Mouse (Mus musculus) heart, embryonic 10.5 days (tissue): ENCODE results near the gene Rmi1. TPM values are rescaled to one million over a fixed set of nuclear protein-coding genes. Genes with fewer than 3 reads are reported as not detected.
"Not testable (repeated sequence)": the region's sequence is repeated elsewhere in the genome, so short reads cannot be mapped to it uniquely, and the experiment has no call there.

ENCODE experiments used
- DNase-seq: peaks from one replicate; pipeline ENCODE4 v3.0.0-alpha.2; 2017; ENCODE audit warnings: low spot score
- H3K27ac ChIP-seq: fragments of 300-500 bp; sonication (generic); 2 replicates; pipeline ENCODE4 v1.5.1; 2016; ENCODE audit warnings: mild to moderate bottlenecking
- H3K27me3 ChIP-seq: fragments of 300-500 bp; sonication (generic); 2 replicates; pipeline ENCODE4 v1.6.1; 2016; ENCODE audit warnings: mild to moderate bottlenecking; ENCODE audit not compliant: poor library complexity, insufficient read depth, severe bottlenecking
- H3K36me3 ChIP-seq: fragments of 300-500 bp; sonication (generic); 2 replicates; pipeline ENCODE4 v1.6.1; 2016; ENCODE audit warnings: mild to moderate bottlenecking, moderate library complexity
- H3K4me1 ChIP-seq: fragments of 300-500 bp; sonication (generic); 2 replicates; pipeline ENCODE4 v1.6.1; 2016; ENCODE audit warnings: mild to moderate bottlenecking
- H3K4me3 ChIP-seq: fragments of 300-500 bp; sonication (generic); 2 replicates; pipeline ENCODE4 v1.5.1; 2016; ENCODE audit warnings: mild to moderate bottlenecking, moderate library complexity
- H3K9me3 ChIP-seq: fragments of 300-500 bp; sonication (generic); 2 replicates; pipeline ENCODE4 v1.6.1; 2016; ENCODE audit warnings: mild to moderate bottlenecking, moderate library complexity
- WGBS: fragments of 180-500 bp; shearing (Covaris S2); methylation state at CpG from one replicate; pipeline ENCODE4 v1.1.7; 2016; 5-methylcytosine and 5-hydroxymethylcytosine counted together
- polyA plus RNA-seq: library from polyadenylated mRNA; unstranded; fragments of >200 nt; fragmentation: Nextera tagmentation; extraction: Ambion mirVana; gene quantifications from 2 replicates; pipeline ENCODE4 v1.2.1, GENCODE M21; 2016

The Rmi1 gene
- polyA plus RNA-seq, result 21.8 and 26.0 TPM in 2 replicates

GRCm38 (mm10) chr13:58402003-58402743, at the start of gene Rmi1:
Gene Rmi1 (plus strand): TSS chr13:58402248.
- Histone ChIP-seq H3K36me3 (peaks cover 24% of the 10 kb centered on the region), H3K27me3 (no peaks in the 10 kb centered on the region), H3K27ac (peak within 1 kb of the TSS; percentile 100), H3K9me3 (no peaks in the 10 kb centered on the region), H3K4me1 (no peaks in the 10 kb centered on the region), H3K4me3 (peak within 1 kb of the TSS; percentile 92)
- under 1% methylated on average over 90 of the region's 91 CpGs for WGBS
- DNase-seq, result peak; percentile 98

DNA sequence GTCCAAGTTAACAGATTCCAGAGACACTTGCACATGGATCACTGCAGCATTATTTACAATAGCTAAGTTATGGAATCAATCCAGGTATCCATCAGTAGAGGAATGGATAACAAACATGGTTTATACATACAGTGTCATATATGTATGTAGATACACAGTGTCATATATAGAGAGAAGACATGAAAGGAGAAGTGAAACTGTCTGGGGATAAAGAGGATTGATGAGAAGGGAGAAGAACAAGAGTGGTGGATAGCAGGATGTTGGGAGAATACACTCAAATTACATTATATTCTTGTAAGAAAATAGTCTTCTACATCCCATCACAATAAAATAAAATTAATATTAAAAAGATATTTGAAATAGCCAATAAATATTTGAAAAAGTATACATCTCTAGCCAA, 49.1 kb upstream of the Rmi1 start:
- Histone ChIP-seq H3K9me3 (no peaks in the 10 kb centered on the region), H3K27ac (no peak overlapping the region), H3K4me1 (0 out of 2 replicates have a peak, but pooled peaks cover 3% of the 10 kb centered on the region), H3K36me3 (no peaks in the 10 kb centered on the region), H3K27me3 (0 out of 2 replicates have a peak, but pooled peaks cover 7% of the 10 kb centered on the region), H3K4me3 (no peak overlapping the region)
- DNase-seq, result no peak

- Histone ChIP-seq H3K27ac (peak within 1 kb of the TSS; percentile 85), H3K9me3 (no peaks in the 10 kb centered on the region)
- WGBS, result 1% methylated on average over 83 of the region's 85 CpGs
Observed at GRCm38 (mm10) chr13:58358629-58359303, 43.3 kb upstream of the Rmi1 start, which contains the start of gene Kif27. Gene Kif27 (minus strand): TSS chr13:58359122.

GRCm38 (mm10) chr13:58359304-58359653, 42.8 kb upstream of the Rmi1 start:
- WGBS, result 7% methylated on average over 7 of the region's 7 CpGs
- DNase-seq, result no peak

More at GRCm38 (mm10) chr13:58358629-58359303, 43.3 kb upstream of the Rmi1 start, which contains the start of gene Kif27:
- peak; percentile 97 for DNase-seq
- 0 out of 2 replicates have a peak, but pooled peaks cover 7% of the 10 kb centered on the region for H3K27me3 ChIP-seq
- H3K36me3 ChIP-seq, result no peaks in the 10 kb centered on the region
- H3K4me3 ChIP-seq, result peak within 1 kb of the TSS; percentile 75
- peaks cover 5% of the 10 kb centered on the region; the same call in 1 of the 2 replicates for H3K4me1 ChIP-seq

DNA sequence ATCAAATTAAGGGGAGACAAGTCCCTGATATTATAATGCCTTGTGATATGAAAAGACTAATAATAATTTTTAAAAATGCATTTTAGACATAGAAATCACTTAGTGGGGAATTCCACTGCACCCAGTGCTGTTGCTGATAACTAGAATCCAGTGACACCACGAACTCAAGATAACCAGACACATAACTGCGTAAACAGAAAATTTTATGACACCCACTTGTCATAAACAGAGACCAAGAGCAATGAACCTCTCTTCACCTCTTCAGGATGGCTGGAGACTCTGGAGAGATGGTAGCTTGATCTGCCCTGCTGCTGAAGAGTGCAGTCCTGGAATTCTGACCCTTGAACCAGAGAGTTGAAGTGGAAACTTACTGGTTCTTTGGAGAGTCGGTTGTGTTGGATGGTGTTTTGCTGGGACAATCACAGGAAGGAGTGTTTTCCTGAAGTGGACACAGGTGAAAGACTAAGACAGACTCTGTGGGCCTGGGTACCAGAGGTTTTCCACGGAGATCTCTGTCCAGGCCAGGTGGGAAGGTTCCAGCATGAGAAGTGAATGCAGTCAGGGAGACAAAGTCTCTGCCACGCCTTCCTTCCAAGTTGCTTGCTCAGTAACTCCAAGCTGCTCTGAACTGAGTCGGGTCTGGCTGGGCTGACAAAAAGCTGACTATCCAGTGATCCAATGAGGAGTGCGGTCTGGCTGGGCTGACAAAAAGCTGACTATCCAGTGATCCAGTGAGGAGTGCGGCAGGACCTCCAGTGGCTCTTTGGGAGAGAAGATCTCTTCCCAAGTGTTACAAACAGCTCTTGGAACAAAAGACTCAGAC, 37.5 kb upstream of the Rmi1 start:
- Histone ChIP-seq H3K36me3 (no peaks in the 10 kb centered on the region), H3K27me3 (no peaks in the 10 kb centered on the region), H3K27ac (no peak overlapping the region), H3K4me1 (no peaks in the 10 kb centered on the region), H3K4me3 (no peak overlapping the region), H3K9me3 (no peaks in the 10 kb centered on the region)
- WGBS, result 68% methylated on average over 8 of the region's 8 CpGs
- no peak for DNase-seq

More at GRCm38 (mm10) chr13:58359304-58359653, 42.8 kb upstream of the Rmi1 start:
- Histone ChIP-seq H3K27me3 (0 out of 2 replicates have a peak, but pooled peaks cover 7% of the 10 kb centered on the region), H3K27ac (peak overlapping the region; percentile 85), H3K36me3 (no peaks in the 10 kb centered on the region), H3K4me1 (peaks cover 5% of the 10 kb centered on the region; the same call in 1 of the 2 replicates), H3K9me3 (no peaks in the 10 kb centered on the region), H3K4me3 (peak overlapping the region; percentile 75)

DNA sequence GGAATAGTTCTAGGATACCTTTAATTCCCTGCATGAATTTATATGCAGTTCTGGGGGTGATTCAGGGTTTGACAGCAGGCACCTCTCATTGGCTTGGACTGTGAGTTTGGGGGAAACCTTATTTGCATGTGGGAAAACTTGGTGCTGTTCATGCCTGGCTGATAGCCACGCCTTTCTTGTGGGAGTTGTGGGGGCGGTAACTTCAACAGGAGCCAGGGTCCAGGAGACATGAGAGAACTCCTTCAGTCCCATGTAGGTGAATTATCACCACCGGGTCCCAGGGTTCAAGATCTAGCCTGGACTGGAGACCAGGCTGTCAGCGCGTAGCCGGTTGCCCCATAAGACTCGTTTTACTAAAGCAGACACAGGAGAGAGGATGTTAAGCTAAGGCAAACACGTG, 36.9 kb upstream of the Rmi1 start:
- H3K27me3 ChIP-seq, DNase-seq, H3K27ac ChIP-seq, H3K4me1 ChIP-seq, H3K9me3 ChIP-seq, H3K4me3 ChIP-seq, H3K36me3 ChIP-seq: not testable (repeated sequence)
- WGBS, result 79% methylated on average over 8 of the region's 8 CpGs

- no peak overlapping the region for H3K4me3 ChIP-seq
- no peaks in the 10 kb centered on the region for H3K4me1 ChIP-seq
- 85% methylated on average over 3 of the region's 3 CpGs for WGBS
- H3K36me3 ChIP-seq, result no peaks in the 10 kb centered on the region
- H3K9me3 ChIP-seq, result no peaks in the 10 kb centered on the region
- H3K27ac ChIP-seq, result no peak overlapping the region
- no peak for DNase-seq
- no peaks in the 10 kb centered on the region for H3K27me3 ChIP-seq
Observed at GRCm38 (mm10) chr13:58366373-58366772, 35.7 kb upstream of the Rmi1 start.

DNA sequence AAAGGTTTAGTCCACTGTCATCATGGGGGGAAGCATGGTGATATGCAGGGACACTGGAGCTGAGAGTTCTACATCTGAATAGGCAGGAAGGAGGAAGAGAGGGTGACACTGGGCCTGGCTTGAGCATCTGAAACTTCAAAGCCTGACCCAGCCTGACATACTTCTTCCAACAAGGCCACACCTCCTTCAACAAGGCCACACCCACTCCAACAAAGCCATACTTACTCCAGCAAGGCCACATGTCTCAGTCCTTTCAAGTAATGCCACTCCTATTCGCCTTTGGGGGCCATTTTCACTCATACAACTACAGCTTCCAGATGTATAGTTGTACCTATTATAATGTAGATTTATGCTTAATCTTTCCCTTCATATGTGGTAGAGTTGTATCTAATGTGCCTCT, 34.4 kb upstream of the Rmi1 start:
- Histone ChIP-seq H3K9me3 (no peaks in the 10 kb centered on the region), H3K36me3 (no peaks in the 10 kb centered on the region), H3K4me1 (no peaks in the 10 kb centered on the region), H3K27ac (no peak overlapping the region), H3K27me3 (no peaks in the 10 kb centered on the region), H3K4me3 (no peak overlapping the region)
- WGBS, result 69% methylated on average over 1 of the region's 1 CpGs
- no peak for DNase-seq

DNA sequence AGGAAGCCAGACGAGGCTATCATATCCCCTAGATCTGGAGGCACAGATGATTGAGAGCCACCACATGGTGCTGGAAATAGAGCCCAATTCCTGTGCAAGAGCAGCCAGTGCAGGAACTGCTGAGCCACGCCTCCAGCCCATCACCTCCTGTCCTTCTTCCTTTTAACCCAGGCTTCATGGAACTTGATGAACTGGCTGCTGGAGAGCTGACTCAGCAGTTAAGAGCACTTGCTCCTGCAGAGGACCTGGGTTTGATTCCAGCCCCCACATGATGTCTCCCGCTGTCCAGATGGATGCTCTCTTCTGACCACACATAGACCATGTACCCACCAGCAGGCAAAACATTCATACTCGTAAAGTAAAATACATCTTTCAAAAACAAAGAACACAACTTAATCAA, 33.2 kb upstream of the Rmi1 start:
- no peaks in the 10 kb centered on the region for H3K9me3 ChIP-seq
- no peaks in the 10 kb centered on the region for H3K27me3 ChIP-seq
- H3K27ac ChIP-seq, result no peak overlapping the region
- WGBS, result 72% methylated on average over 4 of the region's 4 CpGs
- H3K4me3 ChIP-seq, result no peak overlapping the region
- H3K4me1 ChIP-seq, result no peaks in the 10 kb centered on the region
- DNase-seq, result no peak
- H3K36me3 ChIP-seq, result no peaks in the 10 kb centered on the region

GRCm38 (mm10) chr13:58372278-58373152, 29.5 kb upstream of the Rmi1 start:
- no peak for DNase-seq
- WGBS, result 79% methylated on average over 5 of the region's 5 CpGs
- H3K4me3 ChIP-seq, result no peak overlapping the region

GRCm38 (mm10) chr13:58373153-58373470, 28.9 kb upstream of the Rmi1 start:
- Histone ChIP-seq H3K9me3 (no peaks in the 10 kb centered on the region), H3K36me3 (no peaks in the 10 kb centered on the region), H3K4me1 (no peaks in the 10 kb centered on the region), H3K27me3 (no peaks in the 10 kb centered on the region), H3K27ac (no peak overlapping the region), H3K4me3 (no peak overlapping the region)
- 82% methylated on average over 2 of the region's 2 CpGs for WGBS
- no peak for DNase-seq

More at GRCm38 (mm10) chr13:58372278-58373152, 29.5 kb upstream of the Rmi1 start:
- Histone ChIP-seq H3K9me3 (no peaks in the 10 kb centered on the region), H3K4me1 (no peaks in the 10 kb centered on the region), H3K36me3 (no peaks in the 10 kb centered on the region), H3K27ac (no peak overlapping the region), H3K27me3 (no peaks in the 10 kb centered on the region)

DNA sequence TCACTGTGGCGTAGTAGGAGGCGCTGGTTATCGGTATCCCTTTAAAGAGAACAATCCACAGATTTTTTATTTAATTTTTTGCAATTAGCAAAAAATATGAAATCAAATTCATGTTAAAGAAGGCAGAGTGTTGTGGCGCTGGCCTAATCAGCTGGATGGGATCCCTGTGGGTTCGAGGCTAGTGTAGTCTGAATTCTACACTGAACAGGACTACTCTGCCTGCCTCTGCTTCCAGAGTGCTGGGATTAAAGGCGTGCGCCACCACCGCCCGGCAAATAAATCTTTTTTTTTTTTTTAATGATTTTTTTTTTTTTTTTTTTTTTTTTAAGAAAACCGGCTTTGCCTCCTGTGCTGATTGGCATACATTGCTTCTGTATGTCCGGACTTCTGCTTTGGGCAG, 17.7 kb upstream of the Rmi1 start:
- H3K27ac ChIP-seq, result peak overlapping the region; percentile 95
- H3K4me3 ChIP-seq, result peak overlapping the region; percentile 92
- DNase-seq, result no peak
- WGBS, result 50% methylated on average over 11 of the region's 11 CpGs
- peaks cover 11% of the 10 kb centered on the region for H3K9me3 ChIP-seq
- no peaks in the 10 kb centered on the region for H3K27me3 ChIP-seq
- H3K4me1 ChIP-seq, result peaks cover 8% of the 10 kb centered on the region; the same call in 1 of the 2 replicates
- peaks cover 36% of the 10 kb centered on the region for H3K36me3 ChIP-seq
